Mouse (Mus musculus) stomach, postnatal 0 days (tissue): ENCODE results near the gene Sphk2. TPM values are rescaled to one million over a fixed set of nuclear protein-coding genes. Genes with fewer than 3 reads are reported as not detected.
A peak's percentile ranks its signal among the peaks of the same experiment; 100 is the strongest.

Experiments
- ATAC-seq: fragments of 200-750 bp; cut with Nextera tagmentation; 2 replicates; pipeline ENCODE4 v1.8.0; 2017; ENCODE audit not compliant: low FRiP score, low TSS enrichment
- DNase-seq: peaks from one replicate; pipeline ENCODE4 v3.0.0-alpha.2; 2016; ENCODE audit warnings: low spot score
- H3K27ac ChIP-seq: fragments of 300-500 bp; sonication (generic); replicated peaks from 2 replicates; pipeline ENCODE4 v1.5.1; 2014; ENCODE audit warnings: mild to moderate bottlenecking, control low read depth
- H3K27me3 ChIP-seq: fragments of 300-500 bp; sonication (generic); 2 replicates; pipeline ENCODE4 v1.6.1; 2014; ENCODE audit warnings: low read length; ENCODE audit not compliant: control insufficient read depth, insufficient read depth
- H3K36me3 ChIP-seq: fragments of 300-500 bp; sonication (generic); 2 replicates; pipeline ENCODE4 v1.6.1; 2014; ENCODE audit warnings: low read length, mixed read lengths; ENCODE audit not compliant: control insufficient read depth, insufficient read depth
- H3K4me1 ChIP-seq: fragments of 300-500 bp; sonication (generic); replicated peaks from 2 replicates; pipeline ENCODE4 v1.6.1; 2014; ENCODE audit warnings: antibody characterized with exemption; ENCODE audit not compliant: control insufficient read depth, insufficient read depth
- H3K4me2 ChIP-seq: fragments of 300-500 bp; sonication (generic); replicated peaks from 2 replicates; pipeline ENCODE4 v1.6.1; 2014; ENCODE audit warnings: low read depth, mild to moderate bottlenecking, control low read depth, moderate library complexity
- H3K4me3 ChIP-seq: fragments of 300-500 bp; sonication (generic); 2 replicates; pipeline ENCODE4 v1.5.1; 2014; ENCODE audit warnings: low read depth, low read length, control low read depth
- H3K9ac ChIP-seq: fragments of 300-500 bp; sonication (generic); 2 replicates; pipeline ENCODE4 v1.6.1; 2014; ENCODE audit warnings: mild to moderate bottlenecking, low read length, control low read depth, mixed read lengths
- H3K9me3 ChIP-seq: fragments of 300-500 bp; sonication (generic); 2 replicates; pipeline ENCODE4 v1.6.1; 2016; ENCODE audit warnings: low read length; ENCODE audit not compliant: control insufficient read depth
- CTCF ChIP-seq: IDR thresholded peaks from 2 replicates; pipeline ENCODE4 v1.5.1; 2016; ENCODE audit warnings: antibody characterized with exemption, low read depth, mild to moderate bottlenecking, moderate library complexity
- EP300 ChIP-seq: optimal IDR thresholded peaks from 2 replicates; pipeline ENCODE3; 2016; ENCODE audit warnings: antibody characterized with exemption
- WGBS: fragments of 180-500 bp; shearing (Covaris S2); extraction: QIAGEN DNeasy Blood & Tissue Kit; methylation state at CpG from one replicate; pipeline ENCODE4 v1.1.7; 2014; 5-methylcytosine and 5-hydroxymethylcytosine counted together
- polyA plus RNA-seq: library from polyadenylated mRNA; unstranded; fragments of >200 nt; fragmentation: Nextera tagmentation; extraction: Ambion mirVana; gene quantifications from 2 replicates; pipeline ENCODE4 v1.2.1, GENCODE M21; 2015

The Sphk2 gene
- polyA plus RNA-seq, result 23.6 and 24.5 TPM in 2 replicates

DNA sequence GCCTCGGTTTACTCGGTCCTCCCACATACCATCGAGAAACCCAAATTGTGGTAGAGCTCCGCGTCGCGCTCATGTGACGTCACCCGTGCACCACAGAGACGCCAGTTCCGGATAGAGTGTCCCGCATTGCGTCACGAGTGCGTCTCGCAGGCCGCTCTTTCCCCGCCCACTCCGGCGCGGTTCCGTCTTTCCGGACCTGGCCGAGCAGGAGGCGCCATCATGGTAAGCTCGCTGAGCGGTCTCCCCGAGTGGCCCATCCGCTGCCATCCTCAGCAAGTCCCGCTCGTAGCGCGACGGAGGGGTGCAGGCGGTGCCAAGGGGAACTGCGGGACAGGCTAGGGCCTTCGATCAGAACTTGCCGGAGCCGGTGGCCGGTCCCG is at the start of gene Sphk2:
Gene Sphk2, minus strand, starts transcription at position 85 of the 380 bp plus-strand sequence.
- TF ChIP-seq EP300, result peak; percentile 67
- TF ChIP-seq CTCF, result peak; percentile 28; the same call in 1 of the 2 replicates
- H3K4me1 ChIP-seq, result peaks cover 13% of the 10 kb centered on the region; the same call in 1 of the 2 replicates
- no peaks in the 10 kb centered on the region for H3K27me3 ChIP-seq
- H3K27ac ChIP-seq, result peak within 1 kb of the TSS; percentile 95
- peaks cover 17% of the 10 kb centered on the region; the same call in 1 of the 2 replicates for H3K36me3 ChIP-seq
- no peaks in the 10 kb centered on the region for H3K9me3 ChIP-seq
- DNase-seq (peak; percentile 98), ATAC-seq (peak; percentile 45)
- H3K4me3 ChIP-seq, result peak within 1 kb of the TSS; percentile 79
- H3K9ac ChIP-seq, result peak within 1 kb of the TSS; percentile 89
- under 1% methylated on average over 41 of the region's 41 CpGs for WGBS
- peak within 1 kb of the TSS; percentile 91 for H3K4me2 ChIP-seq

DNA sequence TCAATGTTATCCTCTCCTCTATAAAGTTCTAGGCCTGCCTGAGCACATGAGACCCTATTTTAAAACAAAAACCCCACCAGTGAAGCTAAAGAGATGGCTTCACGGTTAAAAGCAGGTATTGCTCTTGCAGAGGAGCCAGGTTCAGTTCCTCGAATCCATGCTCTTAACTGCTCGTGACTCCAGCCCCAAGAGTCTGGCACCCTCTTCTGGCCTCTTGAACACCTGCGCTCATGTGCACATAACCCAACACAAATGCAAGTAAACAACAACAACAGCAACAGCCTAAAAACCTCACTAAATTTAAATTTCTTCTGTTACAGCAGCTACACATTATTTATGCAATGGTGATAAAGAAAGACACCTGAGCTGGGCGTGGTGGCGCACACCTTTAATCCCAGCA is 49.7 kb upstream of the Sphk2 start:
- H3K36me3 ChIP-seq, result no peaks in the 10 kb centered on the region
- no peaks in the 10 kb centered on the region for H3K4me1 ChIP-seq
- H3K4me2 ChIP-seq, result no peak overlapping the region
- DNase-seq (no peak), ATAC-seq (no peak)
- no peaks in the 10 kb centered on the region for H3K9me3 ChIP-seq
- no peak overlapping the region for H3K27ac ChIP-seq
- TF ChIP-seq CTCF, result peak; percentile 29; the same call in 1 of the 2 replicates
- no peak for TF ChIP-seq EP300
- H3K9ac ChIP-seq, result no peak overlapping the region
- 89% methylated on average over 6 of the region's 6 CpGs for WGBS
- H3K4me3 ChIP-seq, result no peak overlapping the region
- H3K27me3 ChIP-seq, result no peaks in the 10 kb centered on the region

DNA sequence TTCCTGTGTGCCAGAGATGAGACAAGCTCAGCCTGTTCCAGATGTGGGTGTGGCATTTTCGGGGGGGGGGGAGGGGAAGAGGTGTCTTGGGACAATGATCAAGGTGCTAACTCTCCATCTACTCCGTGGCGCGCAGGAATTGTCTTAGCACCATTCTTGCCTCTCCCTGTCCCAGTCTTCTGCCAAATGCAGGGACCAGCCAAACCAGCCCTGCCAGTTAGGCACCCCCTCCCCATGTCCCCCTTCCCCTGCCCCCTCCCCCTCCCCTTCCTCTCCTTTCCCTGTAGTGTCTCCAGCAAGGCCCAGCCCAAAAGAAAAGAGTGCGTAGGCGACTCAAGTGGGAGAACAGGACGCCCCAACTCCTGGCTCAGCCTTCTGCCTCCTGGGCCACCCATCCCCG is 49.0 kb upstream of the Sphk2 start:
- H3K27me3 ChIP-seq, result no peaks in the 10 kb centered on the region
- H3K27ac ChIP-seq, result no peak overlapping the region
- H3K4me2 ChIP-seq, result no peak overlapping the region
- H3K9ac ChIP-seq, result no peak overlapping the region
- ATAC-seq (no peak), DNase-seq (no peak)
- no peaks in the 10 kb centered on the region for H3K36me3 ChIP-seq
- no peaks in the 10 kb centered on the region for H3K9me3 ChIP-seq
- 41% methylated on average over 6 of the region's 8 CpGs for WGBS
- TF ChIP-seq EP300, result no peak
- H3K4me3 ChIP-seq, result no peak overlapping the region
- H3K4me1 ChIP-seq, result no peaks in the 10 kb centered on the region

DNA sequence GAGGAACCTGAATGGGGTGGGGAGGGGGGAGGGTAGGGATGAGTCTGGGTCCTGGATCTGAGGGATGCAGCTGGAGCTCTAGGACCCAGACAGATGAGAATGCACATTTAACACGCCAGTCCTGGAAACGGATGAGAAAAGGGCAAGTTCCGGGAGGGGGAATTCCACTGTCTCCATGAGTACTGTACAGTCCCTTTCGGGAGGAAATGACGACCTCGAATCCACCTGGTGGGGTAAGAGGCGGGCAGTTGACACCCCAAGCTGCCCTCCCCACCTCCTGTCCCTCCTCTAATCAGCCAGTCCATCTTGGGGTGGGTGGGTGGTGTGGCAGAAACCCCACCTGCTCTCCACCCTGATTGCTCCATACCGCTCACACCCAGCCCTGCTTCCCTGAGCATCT is 48.2 kb upstream of the Sphk2 start:
- Histone ChIP-seq H3K4me1 (no peaks in the 10 kb centered on the region), H3K36me3 (no peaks in the 10 kb centered on the region), H3K4me2 (no peak overlapping the region), H3K9ac (no peak overlapping the region), H3K9me3 (no peaks in the 10 kb centered on the region), H3K27ac (no peak overlapping the region), H3K27me3 (no peaks in the 10 kb centered on the region), H3K4me3 (no peak overlapping the region)
- TF ChIP-seq EP300 (no peak), CTCF (no peak)
- ATAC-seq (peak; percentile 45; the same call in 1 of the 2 replicates), DNase-seq (no peak)
- WGBS, result 40% methylated on average over 8 of the region's 8 CpGs

DNA sequence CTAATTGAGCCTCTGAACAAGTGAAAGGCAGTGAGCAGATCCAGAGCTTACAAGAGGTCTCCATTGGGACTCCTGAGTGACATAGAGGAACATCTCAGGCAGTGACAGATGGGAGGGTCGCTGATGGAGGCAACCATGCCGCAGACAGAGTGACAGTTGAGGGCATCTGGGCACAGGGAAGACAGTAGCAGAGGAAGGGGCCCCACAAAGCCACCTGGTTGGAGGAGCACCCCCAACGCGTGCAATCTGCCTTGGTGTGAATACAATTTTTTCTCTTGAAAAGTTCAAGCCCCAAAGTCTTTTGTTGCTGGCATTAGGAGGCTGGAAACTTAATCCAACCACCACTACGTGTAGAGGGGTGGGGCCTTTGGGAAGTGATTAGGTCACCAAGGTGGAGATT is 42.3 kb upstream of the Sphk2 start:
- ATAC-seq, result no peak
- Histone ChIP-seq H3K9me3 (no peaks in the 10 kb centered on the region), H3K4me2 (no peak overlapping the region), H3K27ac (peak overlapping the region; percentile 61), H3K36me3 (no peaks in the 10 kb centered on the region), H3K27me3 (no peaks in the 10 kb centered on the region), H3K4me1 (no peaks in the 10 kb centered on the region), H3K9ac (no peak overlapping the region), H3K4me3 (no peak overlapping the region)
- TF ChIP-seq CTCF (no peak), EP300 (no peak)
- DNase-seq, result no peak
- WGBS, result 47% methylated on average over 5 of the region's 5 CpGs

DNA sequence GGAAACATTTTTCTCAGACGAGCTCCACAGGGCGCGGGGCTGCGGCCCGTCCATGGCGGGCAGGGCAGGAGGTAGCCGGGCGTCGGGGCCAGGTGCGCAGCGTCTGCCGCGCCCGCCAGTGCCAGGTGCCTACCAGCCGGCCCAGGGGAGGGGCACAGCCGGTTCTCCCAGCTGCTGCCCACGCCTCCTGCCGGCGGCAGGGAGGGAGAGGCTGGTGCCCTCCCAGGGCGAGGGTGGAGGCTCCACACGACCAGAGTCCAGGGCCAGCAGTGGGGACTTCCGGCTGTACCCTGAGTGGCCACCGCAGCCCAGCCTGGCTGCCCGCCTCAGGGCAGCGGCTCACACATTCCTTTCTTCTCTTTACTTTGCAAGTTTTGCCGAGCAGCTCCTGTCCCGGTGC is 41.6 kb upstream of the Sphk2 start:
- Histone ChIP-seq H3K9ac (no peak overlapping the region; the same call in 1 of the 2 replicates), H3K4me3 (peak overlapping the region; percentile 20; the same call in 1 of the 2 replicates), H3K36me3 (no peaks in the 10 kb centered on the region), H3K4me2 (peak overlapping the region; percentile 45), H3K4me1 (no peaks in the 10 kb centered on the region), H3K9me3 (no peaks in the 10 kb centered on the region), H3K27ac (peak overlapping the region; percentile 61), H3K27me3 (no peaks in the 10 kb centered on the region)
- TF ChIP-seq CTCF, result peak; percentile 61
- no peak for TF ChIP-seq EP300
- DNase-seq, result peak; percentile 91
- ATAC-seq, result peak; percentile 94
- 8% methylated on average over 22 of the region's 27 CpGs for WGBS
